Mouse (Mus musculus) stomach, embryonic 16.5 days (tissue): ENCODE data around the gene Alg3. TPM values are rescaled to one million over a fixed set of nuclear protein-coding genes. Genes with fewer than 3 reads are reported as not detected.
A peak's percentile ranks its signal among the peaks of the same experiment; 100 is the strongest.

Experiments used
- ATAC-seq: fragments of 200-750 bp; cut with Nextera tagmentation; 2 replicates; pipeline ENCODE4 v1.8.0; 2017; ENCODE audit warnings: moderate number of reproducible peaks, moderate TSS enrichment; ENCODE audit not compliant: insufficient read depth, low FRiP score
- H3K27ac ChIP-seq: fragments of 300-500 bp; sonication (generic); 2 replicates; pipeline ENCODE4 v1.5.1; 2014; ENCODE audit warnings: low read length
- H3K27me3 ChIP-seq: fragments of 300-500 bp; sonication (generic); 2 replicates; pipeline ENCODE4 v1.6.1; 2014; ENCODE audit warnings: low read length, control low read depth, mixed read lengths; ENCODE audit not compliant: control insufficient read depth, insufficient read depth
- H3K36me3 ChIP-seq: fragments of 300-500 bp; sonication (generic); 2 replicates; pipeline ENCODE4 v1.6.1; 2014; ENCODE audit warnings: low read length; ENCODE audit not compliant: control insufficient read depth, insufficient read depth
- H3K4me1 ChIP-seq: fragments of 300-500 bp; sonication (generic); 2 replicates; pipeline ENCODE4 v1.6.1; 2014; ENCODE audit warnings: low read length, control low read depth, mixed read lengths; ENCODE audit not compliant: control insufficient read depth, insufficient read depth
- H3K4me2 ChIP-seq: fragments of 300-500 bp; sonication (generic); 2 replicates; pipeline ENCODE4 v1.6.1; 2014; ENCODE audit warnings: low read depth, low read length, mixed read lengths
- H3K4me3 ChIP-seq: fragments of 300-500 bp; sonication (generic); replicated peaks from 2 replicates; pipeline ENCODE4 v1.5.1; 2014; ENCODE audit warnings: mild to moderate bottlenecking, low read length
- H3K9ac ChIP-seq: fragments of 300-500 bp; sonication (generic); 2 replicates; pipeline ENCODE4 v1.6.1; 2014; ENCODE audit warnings: low read length
- H3K9me3 ChIP-seq: fragments of 300-500 bp; sonication (generic); replicated peaks from 2 replicates; pipeline ENCODE4 v1.6.1; 2016; ENCODE audit warnings: low read length, control low read depth; ENCODE audit not compliant: control insufficient read depth
- WGBS: fragments of 180-500 bp; shearing (Covaris S2); extraction: QIAGEN DNeasy Blood & Tissue Kit; methylation state at CpG from one replicate; pipeline ENCODE4 v1.1.7; 2014; 5-methylcytosine and 5-hydroxymethylcytosine counted together
- microRNA counts: library from miRNA; unstranded; fragments of <30 nt; microRNA quantifications from one replicate; lab custom pipeline; 2016
- microRNA-seq: library from miRNA; unstranded; fragments of <30 nt; microRNA quantifications from one replicate; pipeline ENCODE4, GENCODE M21; 2016
- polyA plus RNA-seq: library from polyadenylated mRNA; unstranded; fragments of >200 nt; fragmentation: Nextera tagmentation; extraction: Ambion mirVana; gene quantifications from 2 replicates; pipeline ENCODE4 v1.2.1, GENCODE M21; 2015

Gene Alg3
- polyA plus RNA-seq, 1 experiment from 2014 or later, result 34.0 TPM

DNA sequence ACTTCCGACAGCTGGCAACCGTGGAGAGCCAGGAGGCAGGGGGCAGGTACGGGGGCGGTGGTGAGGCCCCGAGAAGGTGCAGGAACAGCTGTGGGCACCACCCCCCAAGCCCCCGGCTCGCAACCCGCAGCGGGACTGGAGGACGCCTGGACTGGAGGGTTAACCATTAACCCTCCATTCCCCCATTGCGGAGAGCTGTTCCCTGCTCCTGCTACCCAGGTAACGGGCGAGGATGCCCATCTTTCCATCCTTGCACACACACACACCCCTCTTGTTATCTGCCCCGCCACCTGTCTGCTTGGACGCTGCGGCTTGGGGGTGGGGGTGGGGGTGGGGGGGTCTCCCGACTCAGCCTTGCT lies 20.9 kb downstream of the Alg3 start:
- peaks cover 10% of the 10 kb centered on the region for H3K4me1 ChIP-seq
- WGBS, result 3% methylated on average over 17 of the region's 17 CpGs
- H3K4me3 ChIP-seq, result peak overlapping the region; percentile 56
- ATAC-seq, result no peak
- H3K36me3 ChIP-seq, result no peaks in the 10 kb centered on the region
- peaks cover 43% of the 10 kb centered on the region for H3K27me3 ChIP-seq
- peak overlapping the region; percentile 90 for H3K4me2 ChIP-seq
- no peaks in the 10 kb centered on the region for H3K9me3 ChIP-seq
- no peak overlapping the region for H3K27ac ChIP-seq
- 0 out of 2 replicates have a peak overlapping the region, but pooled peaks have one; percentile 66 for H3K9ac ChIP-seq

DNA sequence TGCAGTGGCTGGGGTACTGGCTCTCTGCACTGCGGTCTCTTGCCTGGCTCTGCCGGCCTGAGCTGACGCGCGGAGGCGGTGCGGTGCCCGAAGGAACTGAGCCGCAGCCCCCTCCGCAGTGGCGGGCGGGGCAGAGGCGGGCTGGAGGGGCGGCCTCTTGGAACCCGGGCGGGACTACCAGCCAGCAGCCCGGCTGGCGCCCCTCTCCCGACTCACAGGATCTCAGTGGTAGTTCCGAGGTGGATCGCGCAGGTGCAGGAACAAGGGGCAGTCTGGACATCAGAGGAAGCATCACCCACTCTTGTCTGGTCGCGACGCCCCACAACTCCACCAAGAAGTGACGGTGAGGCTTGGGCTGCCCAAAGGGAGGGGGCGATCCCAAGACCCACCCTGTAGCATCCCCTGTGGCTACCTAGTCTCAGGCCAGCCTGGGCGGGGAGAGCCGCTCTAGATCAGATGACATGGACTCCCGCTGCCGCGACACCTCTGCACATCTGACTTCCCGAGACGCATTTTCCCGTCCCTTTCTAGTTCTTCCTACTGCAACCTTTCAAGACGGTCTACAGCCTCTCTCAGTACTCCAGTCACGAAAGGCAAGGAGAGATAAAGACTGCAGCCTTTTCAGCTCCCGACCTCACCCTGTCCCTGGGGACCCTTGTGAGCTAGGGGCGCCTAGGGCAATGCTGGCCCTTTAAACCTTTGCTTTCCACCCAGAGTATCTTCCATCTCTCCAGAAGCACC lies 21.4 kb downstream of the Alg3 start:
- peaks cover 43% of the 10 kb centered on the region for H3K27me3 ChIP-seq
- peak overlapping the region; percentile 56 for H3K4me3 ChIP-seq
- WGBS, result under 1% methylated on average over 39 of the region's 39 CpGs
- H3K4me2 ChIP-seq, result peak overlapping the region; percentile 90
- H3K36me3 ChIP-seq, result no peaks in the 10 kb centered on the region
- peak overlapping the region; percentile 66 for H3K9ac ChIP-seq
- ATAC-seq, result peak; percentile 68; the same call in 1 of the 2 replicates
- H3K27ac ChIP-seq, result no peak overlapping the region
- H3K9me3 ChIP-seq, result no peaks in the 10 kb centered on the region
- H3K4me1 ChIP-seq, result peaks cover 10% of the 10 kb centered on the region

DNA sequence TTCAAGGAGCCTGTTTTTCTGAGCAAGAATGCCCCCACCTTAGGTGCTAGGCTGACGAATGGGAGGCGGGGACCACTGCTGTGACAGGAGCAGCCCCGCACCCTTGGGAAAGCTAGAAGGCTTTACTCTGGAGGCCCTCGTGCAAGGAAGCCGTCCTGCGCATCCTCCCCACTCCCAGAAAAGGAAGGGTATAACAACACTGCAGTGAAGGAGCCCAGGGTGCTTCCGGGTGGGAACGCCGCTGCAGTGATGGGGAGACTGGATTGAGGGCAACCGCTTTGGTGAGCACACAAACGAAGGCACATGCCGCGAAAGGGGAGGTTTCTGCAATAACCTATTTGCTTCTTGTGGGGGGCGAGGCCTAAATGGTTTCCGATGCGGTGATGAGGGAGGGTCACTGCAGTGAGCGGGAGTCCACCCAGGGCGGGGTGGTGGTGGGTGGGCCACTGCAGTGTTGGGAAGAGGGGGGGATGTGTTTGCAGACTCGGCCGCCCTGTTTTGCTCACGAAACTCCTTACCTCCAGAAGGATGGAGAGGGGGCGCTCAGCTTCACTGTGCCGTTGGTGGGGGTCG lies 22.1 kb downstream of the Alg3 start, which contains the start of gene Vwa5b2:
Gene Vwa5b2, plus strand, starts transcription at position 106 of the 573 bp plus-strand sequence.
- Histone ChIP-seq H3K27ac (no peak within 1 kb of the TSS), H3K27me3 (peaks cover 43% of the 10 kb centered on the region), H3K4me1 (peaks cover 10% of the 10 kb centered on the region), H3K9me3 (no peaks in the 10 kb centered on the region), H3K36me3 (no peaks in the 10 kb centered on the region), H3K4me2 (peak within 1 kb of the TSS; percentile 90), H3K4me3 (peak within 1 kb of the TSS; percentile 56), H3K9ac (peak within 1 kb of the TSS; percentile 66)
- peak; percentile 64; the same call in 1 of the 2 replicates for ATAC-seq
- under 1% methylated on average over 24 of the region's 24 CpGs for WGBS

DNA sequence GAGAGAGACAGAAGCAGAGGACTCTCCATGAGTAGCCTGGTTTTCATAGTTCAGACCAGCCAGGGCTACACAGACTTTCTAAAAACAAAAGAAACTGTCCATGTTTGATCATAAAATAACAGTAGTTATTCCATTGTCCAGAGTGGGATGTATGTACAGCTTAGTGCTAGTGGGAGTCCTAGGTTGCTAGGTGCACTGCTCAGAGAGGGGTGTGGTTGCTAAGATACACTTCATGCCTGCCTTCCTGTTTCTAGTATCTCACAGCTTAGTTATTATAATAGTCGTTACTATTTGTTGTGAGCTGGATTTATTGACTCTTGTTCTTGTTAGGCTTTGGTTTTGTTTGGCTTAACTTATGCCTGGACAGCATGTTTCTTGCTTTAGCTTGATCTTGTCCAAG lies 46.5 kb downstream of the Alg3 start:
- H3K27me3 ChIP-seq, result no peaks in the 10 kb centered on the region
- H3K4me3 ChIP-seq, result no peak overlapping the region
- no peaks in the 10 kb centered on the region for H3K4me1 ChIP-seq
- H3K9ac ChIP-seq, result no peak overlapping the region
- H3K4me2 ChIP-seq, result no peak overlapping the region
- H3K27ac ChIP-seq, result no peak overlapping the region
- ATAC-seq, result no peak
- peaks cover 17% of the 10 kb centered on the region; the same call in 1 of the 2 replicates for H3K36me3 ChIP-seq
- 39% methylated on average over 1 of the region's 1 CpGs for WGBS
- H3K9me3 ChIP-seq, result no peaks in the 10 kb centered on the region

DNA sequence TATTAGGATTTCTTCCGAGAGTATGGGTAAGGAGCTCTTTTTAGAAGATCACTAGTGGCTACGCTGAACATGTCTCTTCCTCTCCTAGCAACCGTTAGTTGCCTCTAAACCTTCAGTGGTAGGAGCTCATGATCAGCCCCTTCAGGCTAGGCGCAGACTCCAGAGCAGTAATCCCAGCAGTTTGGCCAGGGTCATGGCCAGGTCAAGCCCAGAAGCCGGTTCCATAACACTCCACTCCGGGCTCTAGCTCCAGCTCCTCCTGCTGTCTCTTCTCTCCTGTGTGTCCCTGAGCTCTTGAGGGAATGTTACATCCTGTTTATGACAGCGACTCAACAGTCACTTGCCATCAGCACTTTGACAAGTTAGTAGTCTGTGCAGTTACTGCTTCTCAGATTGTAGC lies 54.2 kb downstream of the Alg3 start:
- WGBS, result 73% methylated on average over 7 of the region's 7 CpGs
- H3K9ac ChIP-seq, result no peak overlapping the region
- no peaks in the 10 kb centered on the region for H3K27me3 ChIP-seq
- no peak overlapping the region for H3K4me3 ChIP-seq
- ATAC-seq, result no peak
- no peaks in the 10 kb centered on the region for H3K4me1 ChIP-seq
- H3K4me2 ChIP-seq, result no peak overlapping the region
- H3K36me3 ChIP-seq, result peaks cover 37% of the 10 kb centered on the region
- no peak overlapping the region for H3K27ac ChIP-seq
- no peaks in the 10 kb centered on the region for H3K9me3 ChIP-seq

MicroRNA genes within 50 kb of the gene (microRNA counts, 519-probe panel; counts per million panel counts)
- 2,457 counts per million, percentile 52 among the panel's probes with 10 or more counts for microRNA mmu-miR-1224 (lab: Ali Mortazavi, UCI)

Small RNA genes within 50 kb of the gene (microRNA-seq; reads per million reads assigned to microRNA genes)
- 8.6 reads per million, percentile 30 among the genes with 10 or more reads in this experiment for gene Mir1224

Other genes starting within 250 kb of the Alg3 start
- gene Abcc5, start 185.3 kb downstream of the Alg3 start, polyA plus RNA-seq, result 59.9 and 60.2 TPM in 2 replicates
- gene Eif2b5, start 112.9 kb downstream of the Alg3 start, polyA plus RNA-seq, result 93.0 and 94.7 TPM in 2 replicates
- 17.4 and 17.6 TPM in 2 replicates for gene Dvl3, start 94.8 kb downstream of the Alg3 start, polyA plus RNA-seq
- gene Ap2m1, start 76.3 kb downstream of the Alg3 start, polyA plus RNA-seq, result 565 and 588 TPM in 2 replicates
- 55.0 and 63.1 TPM in 2 replicates for gene Abcf3, start 63.2 kb downstream of the Alg3 start, polyA plus RNA-seq
- gene Vwa5b2, start 22.3 kb downstream of the Alg3 start, polyA plus RNA-seq, result 3.8 and 4.2 TPM in 2 replicates
- gene Eef1akmt4, start 142 bp downstream of the Alg3 start, polyA plus RNA-seq, result 26.0 and 30.7 TPM in 2 replicates
- 0.14 TPM in 1 of 2 replicates, not detected in the other for gene Gm49333, start 125 bp downstream of the Alg3 start, polyA plus RNA-seq
- 0.40 and 0.64 TPM in 2 replicates for gene Camk2n2, start 9.6 kb upstream of the Alg3 start, polyA plus RNA-seq
- gene Ece2, start 18.1 kb upstream of the Alg3 start, polyA plus RNA-seq, result 2.4 and 2.6 TPM in 2 replicates
- 291 and 307 TPM in 2 replicates for gene Psmd2, start 39.9 kb upstream of the Alg3 start, polyA plus RNA-seq
- gene Eif4g1, start 56.6 kb upstream of the Alg3 start, polyA plus RNA-seq, result 144 and 155 TPM in 2 replicates
- 9.7 and 10.3 TPM in 2 replicates for gene Fam131a, start 81.5 kb upstream of the Alg3 start, polyA plus RNA-seq
- gene Polr2h, start 105.9 kb upstream of the Alg3 start, polyA plus RNA-seq, result 75.2 and 84.9 TPM in 2 replicates
- 11.6 and 12.9 TPM in 2 replicates for gene Clcn2, start 106.0 kb upstream of the Alg3 start, polyA plus RNA-seq
- 5.2 and 5.6 TPM in 2 replicates for gene Chrd, start 121.4 kb upstream of the Alg3 start, polyA plus RNA-seq
- gene Thpo, start 122.8 kb upstream of the Alg3 start, polyA plus RNA-seq, result 1.0 and 1.3 TPM in 2 replicates